Mouse (Mus musculus): ENCODE data around the gene Mgea5. TPM values are rescaled to one million over a fixed set of nuclear protein-coding genes. Genes with fewer than 3 reads are reported as not detected.

Gene Mgea5
- polyA plus RNA-seq (2014; fragmentation: Illumina TruSeq; extraction: RNeasy Lipid Tissue Mini Kit (QIAGEN cat#74804); ENCODE audit: low read depth, low replicate concordance), result 160 TPM

GRCm38 (mm10) chr19:45783181-45783932 is at the start of gene Mgea5:
Gene Mgea5 (minus strand): TSS chr19:45783837.

GRCm38 (mm10) chr19:45815831-45816405 is 32.3 kb upstream of the Mgea5 start, which contains the start of gene Kcnip2:
Gene Kcnip2 (minus strand): TSS chr19:45816061.

GRCm38 (mm10) chr19:45749243-45750043 is 34.2 kb downstream of the Mgea5 start, which contains the start of gene Npm3:
Gene Npm3 (minus strand): TSS chr19:45749591.

GRCm38 (mm10) chr19:45742218-45742983 is 41.2 kb downstream of the Mgea5 start, which contains the start of gene Fgf8:
Gene Fgf8 (minus strand): TSS chr19:45742915.

Other genes starting within 250 kb of the Mgea5 start
- 0.87 TPM for gene Poll, start 223.3 kb downstream of the Mgea5 start, polyA plus RNA-seq (2014; fragmentation: Illumina TruSeq; extraction: RNeasy Lipid Tissue Mini Kit (QIAGEN cat#74804); ENCODE audit: low read depth, low replicate concordance)
- gene Gm17018, start 223.2 kb downstream of the Mgea5 start, polyA plus RNA-seq (2014; fragmentation: Illumina TruSeq; extraction: RNeasy Lipid Tissue Mini Kit (QIAGEN cat#74804); ENCODE audit: low read depth, low replicate concordance), result 15.4 TPM
- 0.52 TPM for gene Fbxw4, start 123.5 kb downstream of the Mgea5 start, polyA plus RNA-seq (2014; fragmentation: Illumina TruSeq; extraction: RNeasy Lipid Tissue Mini Kit (QIAGEN cat#74804); ENCODE audit: low read depth, low replicate concordance)
- gene Fgf8, start 40.9 kb downstream of the Mgea5 start, polyA plus RNA-seq (2014; fragmentation: Illumina TruSeq; extraction: RNeasy Lipid Tissue Mini Kit (QIAGEN cat#74804); ENCODE audit: low read depth, low replicate concordance), result not detected
- 44.8 TPM for gene Npm3, start 34.2 kb downstream of the Mgea5 start, polyA plus RNA-seq (2014; fragmentation: Illumina TruSeq; extraction: RNeasy Lipid Tissue Mini Kit (QIAGEN cat#74804); ENCODE audit: low read depth, low replicate concordance)
- 16.6 TPM for gene Kcnip2, start 32.2 kb upstream of the Mgea5 start, polyA plus RNA-seq (2014; fragmentation: Illumina TruSeq; extraction: RNeasy Lipid Tissue Mini Kit (QIAGEN cat#74804); ENCODE audit: low read depth, low replicate concordance)
- gene Armh3, start 214.7 kb upstream of the Mgea5 start, polyA plus RNA-seq (2014; fragmentation: Illumina TruSeq; extraction: RNeasy Lipid Tissue Mini Kit (QIAGEN cat#74804); ENCODE audit: low read depth, low replicate concordance), result 9.2 TPM
- gene Hps6, start 219.7 kb upstream of the Mgea5 start, polyA plus RNA-seq (2014; fragmentation: Illumina TruSeq; extraction: RNeasy Lipid Tissue Mini Kit (QIAGEN cat#74804); ENCODE audit: low read depth, low replicate concordance), result not detected

Data from testis, adult 10 weeks (tissue).